Mouse (Mus musculus): ENCODE data around the gene Cd27. TPM values are rescaled to one million over a fixed set of nuclear protein-coding genes. Genes with fewer than 3 reads are reported as not detected.

Cd27 gene
- polyA plus RNA-seq, 1 experiment from 2014 or later: 3.3 TPM

Small RNAs within 50 kb of the gene (microRNA-seq; reads per million reads assigned to microRNA genes)
- gene Mir3098 (ENCODE audit: borderline number of aligned reads) (0.86 reads per million), gene Mir8113 (ENCODE audit: borderline number of aligned reads) (not detected)

Other genes with a start within 250 kb of the Cd27 start
- 11.3 and 13.7 TPM in 2 replicates for gene Pianp, start 240.3 kb downstream of the Cd27 start, polyA plus RNA-seq (2015; fragmentation: Nextera tagmentation; extraction: Ambion mirVana)
- 18.2 and 19.2 TPM in 2 replicates for gene Zfp384, start 227.9 kb downstream of the Cd27 start, polyA plus RNA-seq (2015; fragmentation: Nextera tagmentation; extraction: Ambion mirVana)
- gene Ing4, start 197.2 kb downstream of the Cd27 start, polyA plus RNA-seq (2015; fragmentation: Nextera tagmentation; extraction: Ambion mirVana): 154 TPM in 2 replicates
- 12.5 and 18.4 TPM in 2 replicates for gene Acrbp, start 187.3 kb downstream of the Cd27 start, polyA plus RNA-seq (2015; fragmentation: Nextera tagmentation; extraction: Ambion mirVana)
- gene Lpar5, start 169.1 kb downstream of the Cd27 start, polyA plus RNA-seq (2015; fragmentation: Nextera tagmentation; extraction: Ambion mirVana): 3.6 and 5.4 TPM in 2 replicates
- 70.8 and 77.0 TPM in 2 replicates for gene Chd4, start 141.0 kb downstream of the Cd27 start, polyA plus RNA-seq (2015; fragmentation: Nextera tagmentation; extraction: Ambion mirVana)
- 57.5 and 58.3 TPM in 2 replicates for gene Nop2, start 105.1 kb downstream of the Cd27 start, polyA plus RNA-seq (2015; fragmentation: Nextera tagmentation; extraction: Ambion mirVana)
- 30.3 and 37.6 TPM in 2 replicates for gene Iffo1, start 91.8 kb downstream of the Cd27 start, polyA plus RNA-seq (2015; fragmentation: Nextera tagmentation; extraction: Ambion mirVana)
- gene Gapdh, start 70.5 kb downstream of the Cd27 start, polyA plus RNA-seq (2015; fragmentation: Nextera tagmentation; extraction: Ambion mirVana): 1,507 and 1,606 TPM in 2 replicates
- gene Ncapd2, start 45.3 kb downstream of the Cd27 start, polyA plus RNA-seq (2015; fragmentation: Nextera tagmentation; extraction: Ambion mirVana): 97.2 and 98.7 TPM in 2 replicates
- 198 and 212 TPM in 2 replicates for gene Mrpl51, start 45.2 kb downstream of the Cd27 start, polyA plus RNA-seq (2015; fragmentation: Nextera tagmentation; extraction: Ambion mirVana)
- gene Vamp1, start 21.5 kb downstream of the Cd27 start, polyA plus RNA-seq (2015; fragmentation: Nextera tagmentation; extraction: Ambion mirVana): 5.2 and 5.8 TPM in 2 replicates
- gene Tapbpl, start 5.2 kb downstream of the Cd27 start, polyA plus RNA-seq (2015; fragmentation: Nextera tagmentation; extraction: Ambion mirVana): 4.8 and 5.2 TPM in 2 replicates
- gene Tuba3a, start 49.0 kb upstream of the Cd27 start, polyA plus RNA-seq (2015; fragmentation: Nextera tagmentation; extraction: Ambion mirVana): 0.24 TPM in 1 of 2 replicates, not detected in the other
- gene Ltbr, start 76.9 kb upstream of the Cd27 start, polyA plus RNA-seq (2015; fragmentation: Nextera tagmentation; extraction: Ambion mirVana): 47.3 and 47.7 TPM in 2 replicates
- 7.2 and 8.8 TPM in 2 replicates for gene Scnn1a, start 83.6 kb upstream of the Cd27 start, polyA plus RNA-seq (2015; fragmentation: Nextera tagmentation; extraction: Ambion mirVana)
- gene Tnfrsf1a, start 112.4 kb upstream of the Cd27 start, polyA plus RNA-seq (2015; fragmentation: Nextera tagmentation; extraction: Ambion mirVana): 88.7 and 93.3 TPM in 2 replicates
- gene Plekhg6, start 143.8 kb upstream of the Cd27 start, polyA plus RNA-seq (2015; fragmentation: Nextera tagmentation; extraction: Ambion mirVana): 3.5 and 3.8 TPM in 2 replicates

All from embryonic facial prominence, embryonic 15.5 days (tissue).